Comparison of ENCODE assay signal across 25 mouse cellular contexts in genomic region chr6:36671274-36671673, GRCm38 (mm10).
DNase-seq lines count a peak whose midpoint lies in the region; ATAC-seq and TF ChIP-seq lines count a peak whose summit lies in the region.
"Had no signal": no experiment of that assay in that cellular context is flagged by ENCODE, and none has a peak within 500 bp of the region (broad histone marks: within the 10 kb centered on the region; RNA-seq: fewer than 3 reads in every experiment).

No protein-coding gene starts in this region.

- no peaks in the 10 kb centered on the region for H3K36me3 ChIP-seq in kidney, postnatal 0 days (ENCODE audit: insufficient read depth, low read length)
- H3K36me3 ChIP-seq in lung, embryonic 16.5 days (ENCODE audit: control insufficient read depth, insufficient read depth, low read length), result no peaks in the 10 kb centered on the region
- H3K36me3 ChIP-seq: embryonic facial prominence, embryonic 10.5 days; embryonic facial prominence, embryonic 12.5 days; forebrain, embryonic 15.5 days; G1E had no signal

- no peak for TF ChIP-seq CTCF in kidney, postnatal 0 days (IDR thresholded peaks at IDR 0.05; ENCODE audit: low read depth)
- no peak for TF ChIP-seq CTCF in lung, adult 2 months (IDR thresholded peaks at IDR 0.05; ENCODE audit: insufficient read depth, low read length)

- no peak for TF ChIP-seq POLR2A in lung, adult 2 months (IDR thresholded peaks at IDR 0.05; ENCODE audit: borderline replicate concordance, extremely low read depth, low read depth, low read length)

- 71% methylated on average over 3 of the region's 3 CpGs for WGBS in kidney, postnatal 0 days
- WGBS in lung, embryonic 16.5 days, result 60% methylated on average over 3 of the region's 3 CpGs
- WGBS in lung, adult 2 months, result 85% methylated on average over 3 of the region's 3 CpGs

- H3K4me1 ChIP-seq in kidney, postnatal 0 days (replicated peaks; ENCODE audit: insufficient read depth, low read length), result no peaks in the 10 kb centered on the region
- no peaks in the 10 kb centered on the region for H3K4me1 ChIP-seq in lung, embryonic 16.5 days (replicated peaks; ENCODE audit: control insufficient read depth, insufficient read depth, low read length)
- H3K4me1 ChIP-seq in lung, adult 2 months (ENCODE audit: control insufficient read depth, insufficient read depth, low read length), result no peaks in the 10 kb centered on the region
- H3K4me1 ChIP-seq: embryonic facial prominence, embryonic 10.5 days; embryonic facial prominence, embryonic 12.5 days had no signal

- no peak overlapping the region for H3K27ac ChIP-seq in kidney, postnatal 0 days
- H3K27ac ChIP-seq in lung, embryonic 16.5 days (ENCODE audit: low read length), result no peak overlapping the region
- H3K27ac ChIP-seq: embryonic facial prominence, embryonic 10.5 days; embryonic facial prominence, embryonic 12.5 days; forebrain, embryonic 13.5 days; forebrain, embryonic 15.5 days had no signal

- peak; percentile 17 for DNase-seq in kidney, postnatal 0 days (ENCODE audit: low spot score)
- DNase-seq in kidney, postnatal 10 days, result no peak
- DNase-seq in lung, adult 2 months, result no peak
- DNase-seq in NIH3T3 (ENCODE audit: low read depth), result peak; percentile 24
- DNase-seq: adrenal gland, adult 2 months; adrenal gland, postnatal 10 days; adrenal gland, postnatal 25 days; B cell, adult 2 months; cerebellum, adult 11 months; cerebellum, adult 18-20 months; cerebellum, adult 8-10 months; cerebellum, adult 9-11 months; cerebellum, postnatal 14 days; cerebellum, postnatal 36 days; embryo, embryonic 11 days; forebrain, postnatal 0 days had no signal

- no peaks in the 10 kb centered on the region for H3K27me3 ChIP-seq in kidney, postnatal 0 days (ENCODE audit: insufficient read depth, low read length)
- no peaks in the 10 kb centered on the region for H3K27me3 ChIP-seq in lung, embryonic 16.5 days (ENCODE audit: control insufficient read depth, insufficient read depth, low read depth, low read length)
- H3K27me3 ChIP-seq: CH12.LX; embryonic facial prominence, embryonic 12.5 days; forebrain, embryonic 13.5 days; forebrain, embryonic 15.5 days had no signal

- H3K4me2 ChIP-seq in kidney, postnatal 0 days (ENCODE audit: low read length), result no peak overlapping the region
- H3K4me2 ChIP-seq in lung, embryonic 16.5 days (ENCODE audit: low read depth, low read length), result no peak overlapping the region
- H3K4me2 ChIP-seq: embryonic facial prominence, embryonic 12.5 days; forebrain, embryonic 13.5 days; forebrain, embryonic 15.5 days had no signal

- no peak overlapping the region for H3K4me3 ChIP-seq in kidney, postnatal 0 days (replicated peaks; ENCODE audit: low read depth, low read length)
- H3K4me3 ChIP-seq in lung, embryonic 16.5 days (ENCODE audit: low read length), result no peak overlapping the region
- no peak overlapping the region for H3K4me3 ChIP-seq in lung, adult 2 months (replicated peaks; ENCODE audit: extremely low read depth, low read depth, low read length)
- H3K4me3 ChIP-seq: embryonic facial prominence, embryonic 10.5 days; embryonic facial prominence, embryonic 12.5 days; forebrain, embryonic 13.5 days; forebrain, embryonic 15.5 days had no signal

- no peaks in the 10 kb centered on the region for H3K9me3 ChIP-seq in kidney, postnatal 0 days (replicated peaks; ENCODE audit: low read length)
- no peaks in the 10 kb centered on the region for H3K9me3 ChIP-seq in lung, embryonic 16.5 days (ENCODE audit: control insufficient read depth, low read length)
- H3K9me3 ChIP-seq: embryonic facial prominence, embryonic 10.5 days; embryonic facial prominence, embryonic 12.5 days; forebrain, embryonic 13.5 days; forebrain, embryonic 15.5 days; G1E had no signal

- H3K9ac ChIP-seq in kidney, postnatal 0 days (ENCODE audit: low read depth, low read length), result no peak overlapping the region
- no peak overlapping the region for H3K9ac ChIP-seq in lung, embryonic 16.5 days (ENCODE audit: low read length)
- H3K9ac ChIP-seq: embryonic facial prominence, embryonic 12.5 days; forebrain, embryonic 13.5 days; forebrain, embryonic 15.5 days; forebrain, postnatal 0 days had no signal

- ATAC-seq in kidney, postnatal 0 days (replicated peaks; ENCODE audit: low FRiP score, low read depth), result no peak
- peak; percentile 41; the same call in 1 of the 2 replicates for ATAC-seq in lung, embryonic 16.5 days (ENCODE audit: low read depth)
- no peak for ATAC-seq in megakaryocyte, adult 5-6 weeks (ENCODE audit: poor library complexity, severe bottlenecking)
- ATAC-seq: CD4-positive, CD25-positive, alpha-beta regulatory T cell, adult 4 months; forebrain, embryonic 13.5 days; forebrain, embryonic 15.5 days; forebrain, postnatal 0 days had no signal

Comparison
In these comparisons a context has a peak if more than half of its experiments do, and no peak if none do; other contexts are left out.
1. DNase-seq: peak in kidney, postnatal 0 days (single experiment) and NIH3T3 (single experiment); none in kidney, postnatal 10 days (single experiment) and lung, adult 2 months (single experiment).